Comparison of ENCODE assay signal across 8 mouse cellular contexts in genomic region chr17:56583071-56583470, GRCm38 (mm10). TPM values are rescaled to one million over a fixed set of nuclear protein-coding genes. Genes with fewer than 3 reads are reported as not detected.
DNase-seq lines count a peak whose midpoint lies in the region; ATAC-seq and TF ChIP-seq lines count a peak whose summit lies in the region.

No protein-coding gene starts in this region.

- peaks cover 71% of the 10 kb centered on the region for H3K36me3 ChIP-seq in heart, embryonic 13.5 days
- peaks cover 35% of the 10 kb centered on the region for H3K36me3 ChIP-seq in ES-Bruce4 (ENCODE audit: control insufficient read depth, insufficient read depth, low read length, poor library complexity, severe bottlenecking)
- H3K36me3 ChIP-seq in hindbrain, embryonic 11.5 days (ENCODE audit: control insufficient read depth, insufficient read depth, low read length), result peaks cover 25% of the 10 kb centered on the region
- peaks cover 70% of the 10 kb centered on the region for H3K36me3 ChIP-seq in midbrain, embryonic 10.5 days

- peak overlapping the region; percentile 93 for H3K4me2 ChIP-seq in heart, embryonic 13.5 days
- H3K4me2 ChIP-seq in hindbrain, embryonic 11.5 days (replicated peaks; ENCODE audit: low read depth, low read length), result peak overlapping the region; percentile 51

- TF ChIP-seq EP300 in ES-Bruce4 (IDR thresholded peaks at IDR 0.05; ENCODE audit: insufficient read depth, low read depth, low read length), result no peak

- peak overlapping the region; percentile 97 for H3K9ac ChIP-seq in heart, embryonic 13.5 days
- H3K9ac ChIP-seq in ES-Bruce4 (ENCODE audit: low read depth, poor library complexity, severe bottlenecking), result peak overlapping the region; percentile 95
- peak overlapping the region; percentile 82; the same call in 1 of the 2 replicates for H3K9ac ChIP-seq in hindbrain, embryonic 11.5 days (ENCODE audit: low read depth, low read length)

- H3K4me1 ChIP-seq in heart, embryonic 13.5 days, result peaks cover 53% of the 10 kb centered on the region
- no peaks in the 10 kb centered on the region for H3K4me1 ChIP-seq in ES-Bruce4 (ENCODE audit: control insufficient read depth, insufficient read depth, low read length)
- H3K4me1 ChIP-seq in hindbrain, embryonic 11.5 days (replicated peaks; ENCODE audit: control insufficient read depth, insufficient read depth, low read length), result peaks cover 16% of the 10 kb centered on the region
- H3K4me1 ChIP-seq in midbrain, embryonic 10.5 days, result peaks cover 49% of the 10 kb centered on the region

- no peak for ATAC-seq in heart, embryonic 13.5 days (ENCODE audit: extremely low read depth, insufficient number of reproducible peaks, low FRiP score, low TSS enrichment)
- ATAC-seq in hindbrain, embryonic 11.5 days (ENCODE audit: low FRiP score), result no peak

- WGBS in heart, embryonic 13.5 days, result 78% methylated on average over 1 of the region's 1 CpGs
- WGBS in hindbrain, embryonic 11.5 days, result 87% methylated on average over 1 of the region's 1 CpGs
- WGBS in midbrain, embryonic 10.5 days, result 74% methylated on average over 1 of the region's 1 CpGs

- peak overlapping the region; percentile 97 for H3K27ac ChIP-seq in heart, embryonic 13.5 days (replicated peaks)
- no peak overlapping the region for H3K27ac ChIP-seq in ES-Bruce4 (ENCODE audit: insufficient read depth, low read length)
- no peak overlapping the region for H3K27ac ChIP-seq in hindbrain, embryonic 11.5 days (ENCODE audit: low read depth, low read length)
- H3K27ac ChIP-seq in midbrain, embryonic 10.5 days (replicated peaks), result peak overlapping the region; percentile 96

- no peaks in the 10 kb centered on the region for H3K27me3 ChIP-seq in heart, embryonic 13.5 days (replicated peaks)
- no peaks in the 10 kb centered on the region for H3K27me3 ChIP-seq in ES-Bruce4 (ENCODE audit: control insufficient read depth, insufficient read depth, low read length, poor library complexity, severe bottlenecking)
- H3K27me3 ChIP-seq in hindbrain, embryonic 11.5 days (ENCODE audit: control insufficient read depth, insufficient read depth, low read length), result no peaks in the 10 kb centered on the region
- no peaks in the 10 kb centered on the region for H3K27me3 ChIP-seq in midbrain, embryonic 10.5 days (ENCODE audit: low read depth, poor library complexity, severe bottlenecking)

- no peak for DNase-seq in heart, postnatal 4 days
- no peak for DNase-seq in hindbrain, embryonic 11.5 days (ENCODE audit: low spot score)
- no peak for DNase-seq in midbrain, embryonic 10.5 days (ENCODE audit: low spot score)
- no peak for DNase-seq in adrenal gland, adult (ENCODE audit: inconsistent age in 2 of 2, low spot score in 1 of 2)
- no peak for DNase-seq in cerebellum, adult 18-20 months
- DNase-seq in kidney, postnatal 10 days, result no peak

- H3K9me3 ChIP-seq in heart, embryonic 13.5 days, result no peaks in the 10 kb centered on the region
- no peaks in the 10 kb centered on the region for H3K9me3 ChIP-seq in ES-Bruce4 (replicated peaks; ENCODE audit: control insufficient read depth, insufficient read depth, low read length, poor library complexity, severe bottlenecking)
- H3K9me3 ChIP-seq in hindbrain, embryonic 11.5 days (ENCODE audit: control insufficient read depth, low read length), result no peaks in the 10 kb centered on the region
- no peaks in the 10 kb centered on the region for H3K9me3 ChIP-seq in midbrain, embryonic 10.5 days (replicated peaks)

- no peak for TF ChIP-seq POLR2A in ES-Bruce4 (IDR thresholded peaks at IDR 0.05; ENCODE audit: insufficient read depth, low read length)

- peak overlapping the region; percentile 94 for H3K4me3 ChIP-seq in heart, embryonic 13.5 days
- H3K4me3 ChIP-seq in ES-Bruce4 (ENCODE audit: low read depth, low read length), result peak overlapping the region; percentile 99
- H3K4me3 ChIP-seq in hindbrain, embryonic 11.5 days (ENCODE audit: low read depth, low read length), result peak overlapping the region; percentile 92
- H3K4me3 ChIP-seq in midbrain, embryonic 10.5 days, result peak overlapping the region; percentile 94

- TF ChIP-seq CTCF in ES-Bruce4 (IDR thresholded peaks at IDR 0.05; ENCODE audit: low read depth, low read length), result no peak

RNA-seq across cellular contexts. Expression of gene Safb2, which starts 1.3 kb away (rescaled TPM):
- polyA plus RNA-seq in heart, embryonic 13.5 days (2015; fragmentation: Nextera tagmentation; extraction: Ambion mirVana), result 50.2 and 50.4 TPM in 2 replicates
- 10 to 100 TPM; 69.2 to 70.0 TPM for total RNA-seq in heart, postnatal 4 days (2021)
- polyA plus RNA-seq in ES-Bruce4 (2011; ENCODE audit: insufficient read depth, insufficient read length, low read depth, missing spikeins), result 107 and 117 TPM in 2 replicates
- polyA plus RNA-seq in hindbrain, embryonic 11.5 days (2014; fragmentation: Nextera tagmentation; extraction: Ambion mirVana), result 47.6 and 56.1 TPM in 2 replicates
- polyA plus RNA-seq in midbrain, embryonic 10.5 days (2016; fragmentation: Nextera tagmentation; extraction: Ambion mirVana), result 80.9 and 85.6 TPM in 2 replicates

RNA-seq across cellular contexts. Expression of gene Safb, which starts 1.6 kb away (rescaled TPM):
- polyA plus RNA-seq in heart, embryonic 13.5 days (2015; fragmentation: Nextera tagmentation; extraction: Ambion mirVana), result 66.9 and 68.1 TPM in 2 replicates
- total RNA-seq in heart, postnatal 4 days (2021), result 10 to 100 TPM; 89.2 to 92.5 TPM
- polyA plus RNA-seq in ES-Bruce4 (2011; ENCODE audit: insufficient read depth, insufficient read length, low read depth, missing spikeins), result 99.4 and 111 TPM in 2 replicates
- polyA plus RNA-seq in hindbrain, embryonic 11.5 days (2014; fragmentation: Nextera tagmentation; extraction: Ambion mirVana), result 93.7 and 105 TPM in 2 replicates
- polyA plus RNA-seq in midbrain, embryonic 10.5 days (2016; fragmentation: Nextera tagmentation; extraction: Ambion mirVana), result 148 and 157 TPM in 2 replicates

RNA-seq across cellular contexts. Expression of gene 2410015M20Rik, which starts 26.5 kb away (rescaled TPM):
- polyA plus RNA-seq in heart, embryonic 13.5 days (2015; fragmentation: Nextera tagmentation; extraction: Ambion mirVana), result 273 and 332 TPM in 2 replicates
- total RNA-seq in heart, postnatal 4 days (2021), result 100 to 1,000 TPM; 295 to 325 TPM
- 105 and 131 TPM in 2 replicates for polyA plus RNA-seq in ES-Bruce4 (2011; ENCODE audit: insufficient read depth, insufficient read length, low read depth, missing spikeins)
- polyA plus RNA-seq in hindbrain, embryonic 11.5 days (2014; fragmentation: Nextera tagmentation; extraction: Ambion mirVana), result 184 and 192 TPM in 2 replicates
- 197 and 202 TPM in 2 replicates for polyA plus RNA-seq in midbrain, embryonic 10.5 days (2016; fragmentation: Nextera tagmentation; extraction: Ambion mirVana)

RNA-seq across cellular contexts. Expression of gene Gm20219, which starts 28.9 kb away (rescaled TPM):
- polyA plus RNA-seq in heart, embryonic 13.5 days (2015; fragmentation: Nextera tagmentation; extraction: Ambion mirVana), result 0.19 and 0.37 TPM in 2 replicates
- total RNA-seq in heart, postnatal 4 days (2021), result under 1 TPM; 0.54 to 0.71 TPM
- 1.1 and 2.3 TPM in 2 replicates for polyA plus RNA-seq in ES-Bruce4 (2011; ENCODE audit: insufficient read depth, insufficient read length, low read depth, missing spikeins)
- polyA plus RNA-seq in hindbrain, embryonic 11.5 days (2014; fragmentation: Nextera tagmentation; extraction: Ambion mirVana), result 1.0 and 1.1 TPM in 2 replicates
- polyA plus RNA-seq in midbrain, embryonic 10.5 days (2016; fragmentation: Nextera tagmentation; extraction: Ambion mirVana), result 0.80 and 0.89 TPM in 2 replicates

RNA-seq across cellular contexts. Expression of gene Rpl36, which starts 30.1 kb away (rescaled TPM):
- 1,294 and 1,391 TPM in 2 replicates for polyA plus RNA-seq in heart, embryonic 13.5 days (2015; fragmentation: Nextera tagmentation; extraction: Ambion mirVana)
- total RNA-seq in heart, postnatal 4 days (2021), result 100 to 1,000 TPM; 921 to 984 TPM
- polyA plus RNA-seq in ES-Bruce4 (2011; ENCODE audit: insufficient read depth, insufficient read length, low read depth, missing spikeins), result 704 and 766 TPM in 2 replicates
- polyA plus RNA-seq in hindbrain, embryonic 11.5 days (2014; fragmentation: Nextera tagmentation; extraction: Ambion mirVana), result 1,258 and 1,259 TPM in 2 replicates
- 1,286 and 1,494 TPM in 2 replicates for polyA plus RNA-seq in midbrain, embryonic 10.5 days (2016; fragmentation: Nextera tagmentation; extraction: Ambion mirVana)

Comparison
In these comparisons a context has a peak if more than half of its experiments do, and no peak if none do; other contexts are left out.
1. H3K27ac ChIP-seq: peak in heart, embryonic 13.5 days (single experiment) and midbrain, embryonic 10.5 days (single experiment); none in ES-Bruce4 (single experiment) and hindbrain, embryonic 11.5 days (single experiment).
2. Peak in every context shown above with its lines, with median percentiles within 50 percentile points of each other: H3K4me3 ChIP-seq and H3K9ac ChIP-seq.